Mouse (Mus musculus): ENCODE data around the gene Kcnh6. TPM values are rescaled to one million over a fixed set of nuclear protein-coding genes. Genes with fewer than 3 reads are reported as not detected.

The Kcnh6 gene
- polyA plus RNA-seq, 1 experiment from 2014 or later: 0.46 TPM

GRCm38 (mm10) chr11:106045256-106045655 lies 37.3 kb downstream of the Kcnh6 start:
- no peak for ATAC-seq (ENCODE audit: low FRiP score)
- no peak for DNase-seq (ENCODE audit: low spot score)
- WGBS: 89% methylated on average over 1 of the region's 1 CpGs
- no peaks in the 10 kb centered on the region for H3K27me3 ChIP-seq (ENCODE audit: control insufficient read depth, insufficient read depth, low read length)
- no peaks in the 10 kb centered on the region for H3K9me3 ChIP-seq (ENCODE audit: control insufficient read depth, low read length)
- H3K36me3 ChIP-seq (ENCODE audit: control insufficient read depth, insufficient read depth, low read length): no peaks in the 10 kb centered on the region
- H3K9ac ChIP-seq (ENCODE audit: low read depth, low read length): no peak overlapping the region
- no peak overlapping the region for H3K4me3 ChIP-seq (ENCODE audit: low read depth, low read length)
- no peak overlapping the region for H3K27ac ChIP-seq (ENCODE audit: low read depth, low read length)
- no peaks in the 10 kb centered on the region for H3K4me1 ChIP-seq (replicated peaks; ENCODE audit: control insufficient read depth, insufficient read depth, low read length)
- H3K4me2 ChIP-seq (replicated peaks; ENCODE audit: low read depth, low read length): no peak overlapping the region

DNA sequence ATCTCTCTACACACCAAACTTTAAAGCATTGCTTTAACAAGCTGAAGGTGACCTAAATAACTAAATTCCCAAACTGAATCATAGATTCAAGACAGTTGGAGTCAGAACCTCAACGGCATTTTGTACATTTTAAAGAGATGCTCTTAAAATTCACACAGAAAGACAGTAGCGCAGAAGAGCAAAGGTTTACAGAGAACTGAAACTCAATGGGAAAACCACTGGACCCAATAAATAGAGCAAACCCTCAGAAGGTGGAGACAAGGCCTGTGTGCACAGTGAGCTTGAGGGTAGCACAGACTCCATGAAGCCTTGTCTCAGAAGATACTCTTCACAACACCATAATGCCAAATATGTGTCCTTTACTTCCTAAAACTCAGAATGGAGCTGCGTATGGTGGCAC lies 37.9 kb downstream of the Kcnh6 start:
- ATAC-seq (ENCODE audit: low FRiP score) (no peak), DNase-seq (ENCODE audit: low spot score) (no peak)
- no peaks in the 10 kb centered on the region for H3K4me1 ChIP-seq (replicated peaks; ENCODE audit: control insufficient read depth, insufficient read depth, low read length)
- H3K9me3 ChIP-seq (ENCODE audit: control insufficient read depth, low read length): no peaks in the 10 kb centered on the region
- 98% methylated on average over 3 of the region's 3 CpGs for WGBS
- H3K4me2 ChIP-seq (replicated peaks; ENCODE audit: low read depth, low read length): no peak overlapping the region
- no peak overlapping the region for H3K4me3 ChIP-seq (ENCODE audit: low read depth, low read length)
- no peaks in the 10 kb centered on the region for H3K27me3 ChIP-seq (ENCODE audit: control insufficient read depth, insufficient read depth, low read length)
- no peaks in the 10 kb centered on the region for H3K36me3 ChIP-seq (ENCODE audit: control insufficient read depth, insufficient read depth, low read length)
- H3K9ac ChIP-seq (ENCODE audit: low read depth, low read length): no peak overlapping the region
- H3K27ac ChIP-seq (ENCODE audit: low read depth, low read length): no peak overlapping the region

GRCm38 (mm10) chr11:106046584-106046983 lies 38.7 kb downstream of the Kcnh6 start:
- 91% methylated on average over 9 of the region's 9 CpGs for WGBS
- Histone ChIP-seq H3K9ac (ENCODE audit: low read depth, low read length) (no peak overlapping the region), H3K27me3 (ENCODE audit: control insufficient read depth, insufficient read depth, low read length) (no peaks in the 10 kb centered on the region), H3K36me3 (ENCODE audit: control insufficient read depth, insufficient read depth, low read length) (no peaks in the 10 kb centered on the region; the same call in 1 of the 2 replicates), H3K4me3 (ENCODE audit: low read depth, low read length) (no peak overlapping the region), H3K27ac (ENCODE audit: low read depth, low read length) (no peak overlapping the region), H3K9me3 (ENCODE audit: control insufficient read depth, low read length) (no peaks in the 10 kb centered on the region), H3K4me2 (replicated peaks; ENCODE audit: low read depth, low read length) (no peak overlapping the region), H3K4me1 (replicated peaks; ENCODE audit: control insufficient read depth, insufficient read depth, low read length) (no peaks in the 10 kb centered on the region)
- DNase-seq (ENCODE audit: low spot score) (no peak), ATAC-seq (ENCODE audit: low FRiP score) (no peak)

DNA sequence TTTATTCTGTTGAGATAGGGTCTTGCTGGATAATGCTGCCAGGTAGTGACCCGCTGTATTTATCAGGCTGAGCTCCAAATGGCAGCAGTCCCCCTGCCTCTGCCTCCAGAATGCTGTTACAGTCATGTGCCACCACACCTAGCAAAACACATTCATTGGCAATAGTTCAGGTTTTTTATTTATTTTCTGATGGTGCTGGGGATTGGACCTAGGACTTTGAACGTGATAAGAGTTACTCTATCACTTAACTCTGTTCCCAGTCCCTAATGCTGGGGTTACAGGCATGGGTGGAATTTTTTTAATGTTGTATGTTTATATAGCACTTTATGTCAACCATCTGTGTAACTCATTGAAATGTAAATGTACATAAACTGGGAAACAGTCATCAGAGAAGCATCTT lies 46.0 kb downstream of the Kcnh6 start:
- Histone ChIP-seq H3K9ac (ENCODE audit: low read depth, low read length) (no peak overlapping the region), H3K36me3 (ENCODE audit: control insufficient read depth, insufficient read depth, low read length) (peaks cover 16% of the 10 kb centered on the region), H3K9me3 (ENCODE audit: control insufficient read depth, low read length) (no peaks in the 10 kb centered on the region), H3K27me3 (ENCODE audit: control insufficient read depth, insufficient read depth, low read length) (no peaks in the 10 kb centered on the region), H3K4me2 (replicated peaks; ENCODE audit: low read depth, low read length) (no peak overlapping the region), H3K4me1 (replicated peaks; ENCODE audit: control insufficient read depth, insufficient read depth, low read length) (no peaks in the 10 kb centered on the region), H3K4me3 (ENCODE audit: low read depth, low read length) (no peak overlapping the region), H3K27ac (ENCODE audit: low read depth, low read length) (no peak overlapping the region)
- DNase-seq (ENCODE audit: low spot score) (no peak), ATAC-seq (ENCODE audit: low FRiP score) (no peak)
- WGBS: 92% methylated on average over 2 of the region's 2 CpGs

DNA sequence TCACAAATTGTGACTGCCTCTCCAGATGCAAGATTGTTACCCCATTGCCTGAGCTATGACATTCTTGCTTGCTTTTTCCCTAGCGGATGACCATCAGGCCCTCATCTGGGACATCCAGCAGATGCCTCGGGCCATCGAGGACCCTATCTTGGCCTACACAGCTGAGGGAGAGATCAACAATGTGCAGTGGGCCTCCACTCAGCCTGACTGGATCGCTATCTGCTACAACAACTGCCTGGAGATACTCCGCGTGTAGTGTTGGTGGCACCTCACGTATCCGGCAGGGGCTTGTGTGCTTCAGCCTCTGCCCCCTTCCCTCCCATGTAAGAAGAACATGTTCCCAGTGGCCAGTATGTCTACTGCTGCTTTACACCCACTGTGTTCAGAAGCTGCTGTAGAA lies 46.7 kb downstream of the Kcnh6 start:
- Histone ChIP-seq H3K4me3 (ENCODE audit: low read depth, low read length) (no peak overlapping the region), H3K4me1 (replicated peaks; ENCODE audit: control insufficient read depth, insufficient read depth, low read length) (no peaks in the 10 kb centered on the region), H3K4me2 (replicated peaks; ENCODE audit: low read depth, low read length) (no peak overlapping the region), H3K9ac (ENCODE audit: low read depth, low read length) (no peak overlapping the region), H3K36me3 (ENCODE audit: control insufficient read depth, insufficient read depth, low read length) (peaks cover 16% of the 10 kb centered on the region), H3K27ac (ENCODE audit: low read depth, low read length) (no peak overlapping the region), H3K27me3 (ENCODE audit: control insufficient read depth, insufficient read depth, low read length) (no peaks in the 10 kb centered on the region), H3K9me3 (ENCODE audit: control insufficient read depth, low read length) (no peaks in the 10 kb centered on the region)
- ATAC-seq (ENCODE audit: low FRiP score) (no peak), DNase-seq (ENCODE audit: low spot score) (no peak)
- WGBS: 96% methylated on average over 8 of the region's 8 CpGs

- no peak overlapping the region for H3K4me3 ChIP-seq (ENCODE audit: low read depth, low read length)
- WGBS: 93% methylated on average over 6 of the region's 6 CpGs
- H3K4me2 ChIP-seq (replicated peaks; ENCODE audit: low read depth, low read length): no peak overlapping the region
- no peaks in the 10 kb centered on the region for H3K27me3 ChIP-seq (ENCODE audit: control insufficient read depth, insufficient read depth, low read length)
- H3K27ac ChIP-seq (ENCODE audit: low read depth, low read length): no peak overlapping the region
- H3K36me3 ChIP-seq (ENCODE audit: control insufficient read depth, insufficient read depth, low read length): peaks cover 16% of the 10 kb centered on the region
- DNase-seq (ENCODE audit: low spot score): no peak
- H3K9ac ChIP-seq (ENCODE audit: low read depth, low read length): no peak overlapping the region
- H3K4me1 ChIP-seq (replicated peaks; ENCODE audit: control insufficient read depth, insufficient read depth, low read length): no peaks in the 10 kb centered on the region
- H3K9me3 ChIP-seq (ENCODE audit: control insufficient read depth, low read length): no peaks in the 10 kb centered on the region
- no peak for ATAC-seq (ENCODE audit: low FRiP score)
These were observed 47.4 kb downstream of the Kcnh6 start for GRCm38 (mm10) chr11:106055341-106055740.

DNA sequence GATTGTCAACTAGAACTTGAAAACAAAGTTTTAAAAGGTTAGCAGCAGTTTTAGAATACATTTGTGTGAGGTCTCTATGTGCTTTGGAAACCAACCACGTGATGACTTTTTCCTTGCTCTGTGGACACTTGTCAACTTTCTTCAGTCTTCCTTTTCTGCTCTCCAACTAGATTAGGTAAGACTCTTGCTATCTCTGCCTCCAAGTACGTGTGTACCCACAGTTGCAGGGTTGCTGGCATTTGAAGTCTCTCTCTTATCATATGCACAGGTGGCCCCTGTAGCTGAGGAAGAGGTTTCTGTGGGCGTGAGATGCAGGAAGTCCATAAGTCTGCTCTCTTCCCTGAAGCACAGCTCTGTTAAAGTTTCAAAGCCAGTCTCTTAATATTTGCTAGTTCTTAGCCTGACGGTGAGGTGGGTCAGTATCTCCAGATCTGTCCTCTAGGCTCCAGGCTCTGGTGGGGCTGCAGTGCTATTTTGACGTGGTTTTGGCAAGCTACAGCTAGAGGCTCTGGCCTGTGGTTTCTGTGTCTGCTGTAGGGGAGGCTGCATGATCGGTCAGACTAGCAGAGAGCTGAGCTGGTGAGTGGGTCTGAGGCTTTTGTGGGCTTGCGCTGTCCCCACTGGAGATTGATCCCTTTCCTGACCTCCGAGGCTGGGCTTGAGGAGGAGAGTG lies 49.0 kb downstream of the Kcnh6 start:
- DNase-seq (ENCODE audit: low spot score): no peak

GRCm38 (mm10) chr11:106058020-106058419 lies 50.1 kb downstream of the Kcnh6 start:
- Histone ChIP-seq H3K4me2 (replicated peaks; ENCODE audit: low read depth, low read length) (no peak overlapping the region), H3K36me3 (ENCODE audit: control insufficient read depth, insufficient read depth, low read length) (peaks cover 16% of the 10 kb centered on the region), H3K9me3 (ENCODE audit: control insufficient read depth, low read length) (no peaks in the 10 kb centered on the region), H3K9ac (ENCODE audit: low read depth, low read length) (no peak overlapping the region), H3K4me1 (replicated peaks; ENCODE audit: control insufficient read depth, insufficient read depth, low read length) (no peaks in the 10 kb centered on the region), H3K27ac (ENCODE audit: low read depth, low read length) (no peak overlapping the region), H3K27me3 (ENCODE audit: control insufficient read depth, insufficient read depth, low read length) (no peaks in the 10 kb centered on the region), H3K4me3 (ENCODE audit: low read depth, low read length) (no peak overlapping the region)
- WGBS: 89% methylated on average over 8 of the region's 8 CpGs
- DNase-seq (ENCODE audit: low spot score) (no peak), ATAC-seq (ENCODE audit: low FRiP score) (no peak)

More for the DNA sequence above, 49.0 kb downstream of the Kcnh6 start:
- no peak overlapping the region for H3K4me3 ChIP-seq (ENCODE audit: low read depth, low read length)
- no peaks in the 10 kb centered on the region for H3K27me3 ChIP-seq (ENCODE audit: control insufficient read depth, insufficient read depth, low read length)
- ATAC-seq (ENCODE audit: low FRiP score): no peak
- no peak overlapping the region for H3K4me2 ChIP-seq (replicated peaks; ENCODE audit: low read depth, low read length)
- peaks cover 16% of the 10 kb centered on the region for H3K36me3 ChIP-seq (ENCODE audit: control insufficient read depth, insufficient read depth, low read length)
- no peak overlapping the region for H3K27ac ChIP-seq (ENCODE audit: low read depth, low read length)
- H3K4me1 ChIP-seq (replicated peaks; ENCODE audit: control insufficient read depth, insufficient read depth, low read length): no peaks in the 10 kb centered on the region
- WGBS: 91% methylated on average over 8 of the region's 8 CpGs
- no peaks in the 10 kb centered on the region for H3K9me3 ChIP-seq (ENCODE audit: control insufficient read depth, low read length)
- no peak overlapping the region for H3K9ac ChIP-seq (ENCODE audit: low read depth, low read length)

GRCm38 (mm10) chr11:106060549-106060948 lies 52.6 kb downstream of the Kcnh6 start:
- H3K36me3 ChIP-seq (ENCODE audit: control insufficient read depth, insufficient read depth, low read length): peaks cover 8% of the 10 kb centered on the region; the same call in 1 of the 2 replicates
- no peaks in the 10 kb centered on the region for H3K9me3 ChIP-seq (ENCODE audit: control insufficient read depth, low read length)
- no peak overlapping the region for H3K9ac ChIP-seq (ENCODE audit: low read depth, low read length)
- ATAC-seq (ENCODE audit: low FRiP score): no peak
- WGBS: 100% methylated on average over 1 of the region's 1 CpGs
- H3K27me3 ChIP-seq (ENCODE audit: control insufficient read depth, insufficient read depth, low read length): no peaks in the 10 kb centered on the region
- H3K27ac ChIP-seq (ENCODE audit: low read depth, low read length): no peak overlapping the region
- no peak for DNase-seq (ENCODE audit: low spot score)
- H3K4me3 ChIP-seq (ENCODE audit: low read depth, low read length): no peak overlapping the region
- H3K4me2 ChIP-seq (replicated peaks; ENCODE audit: low read depth, low read length): no peak overlapping the region
- H3K4me1 ChIP-seq (replicated peaks; ENCODE audit: control insufficient read depth, insufficient read depth, low read length): no peaks in the 10 kb centered on the region
